ENCODE assay signal across 25 mouse cellular contexts in genomic region chr5:115667894-115668293, GRCm38 (mm10). TPM values are rescaled to one million over a fixed set of nuclear protein-coding genes. Genes with fewer than 3 reads are reported as not detected.
A peak's percentile ranks its signal among the peaks of the same experiment; 100 is the strongest.
DNase-seq lines count a peak whose midpoint lies in the region; ATAC-seq lines count a peak whose summit lies in the region.
"Had no signal": no experiment of that assay in that cellular context is flagged by ENCODE, and none has a peak within 500 bp of the region (broad histone marks: within the 10 kb centered on the region; RNA-seq: fewer than 3 reads in every experiment).

No protein-coding gene starts in this region.

- 0 out of 2 replicates have a peak, but pooled peaks cover 2% of the 10 kb centered on the region for H3K4me1 ChIP-seq in heart, embryonic 11.5 days (ENCODE audit: control insufficient read depth, insufficient read depth, low read length)
- H3K4me1 ChIP-seq in midbrain, embryonic 10.5 days: peaks cover 34% of the 10 kb centered on the region
- no peaks in the 10 kb centered on the region for H3K4me1 ChIP-seq in midbrain, embryonic 14.5 days (ENCODE audit: control insufficient read depth, insufficient read depth, low read length)
- peaks cover 12% of the 10 kb centered on the region; the same call in 1 of the 2 replicates for H3K4me1 ChIP-seq in limb, embryonic 10.5 days
- H3K4me1 ChIP-seq: embryonic facial prominence, embryonic 12.5 days; heart, embryonic 15.5 days; neural tube, embryonic 12.5 days had no signal

- no peaks in the 10 kb centered on the region for H3K9me3 ChIP-seq in heart, embryonic 11.5 days (replicated peaks; ENCODE audit: control insufficient read depth, low read length)
- H3K9me3 ChIP-seq in midbrain, embryonic 10.5 days (replicated peaks): no peaks in the 10 kb centered on the region
- no peaks in the 10 kb centered on the region for H3K9me3 ChIP-seq in midbrain, embryonic 14.5 days (ENCODE audit: control insufficient read depth, low read length)
- no peaks in the 10 kb centered on the region for H3K9me3 ChIP-seq in limb, embryonic 10.5 days (replicated peaks)
- H3K9me3 ChIP-seq: embryonic facial prominence, embryonic 12.5 days; heart, embryonic 15.5 days; hindbrain, embryonic 13.5 days; neural tube, embryonic 12.5 days had no signal

- ATAC-seq in heart, embryonic 11.5 days (replicated peaks; ENCODE audit: insufficient number of reproducible peaks, low FRiP score, low TSS enrichment): no peak
- no peak for ATAC-seq in midbrain, embryonic 14.5 days (ENCODE audit: low FRiP score, low TSS enrichment)
- ATAC-seq: forebrain, embryonic 16.5 days had no signal

- no peak overlapping the region for H3K9ac ChIP-seq in heart, embryonic 11.5 days (ENCODE audit: low read depth, low read length)
- no peak overlapping the region for H3K9ac ChIP-seq in midbrain, embryonic 14.5 days (replicated peaks; ENCODE audit: low read length)
- H3K9ac ChIP-seq: embryonic facial prominence, embryonic 12.5 days; heart, embryonic 15.5 days; hindbrain, embryonic 13.5 days; liver, embryonic 14.5 days; neural tube, embryonic 12.5 days had no signal

- no peak overlapping the region for H3K27ac ChIP-seq in heart, embryonic 11.5 days (ENCODE audit: low read depth, low read length)
- peak overlapping the region; percentile 24; the same call in 1 of the 2 replicates for H3K27ac ChIP-seq in midbrain, embryonic 10.5 days (replicated peaks)
- no peak overlapping the region for H3K27ac ChIP-seq in midbrain, embryonic 14.5 days (replicated peaks; ENCODE audit: low read depth, low read length)
- no peak overlapping the region for H3K27ac ChIP-seq in limb, embryonic 10.5 days
- H3K27ac ChIP-seq: embryonic facial prominence, embryonic 12.5 days; gastrocnemius, adult 2 months; heart, embryonic 15.5 days; hindbrain, embryonic 13.5 days; layer of hippocampus, adult 2 months; liver, embryonic 14.5 days; neural tube, embryonic 12.5 days had no signal

- no peak overlapping the region for H3K4me2 ChIP-seq in heart, embryonic 11.5 days
- H3K4me2 ChIP-seq in midbrain, embryonic 14.5 days (ENCODE audit: low read length): no peak overlapping the region
- H3K4me2 ChIP-seq: embryonic facial prominence, embryonic 12.5 days; heart, embryonic 15.5 days; hindbrain, embryonic 13.5 days; midbrain, embryonic 11.5 days; neural tube, embryonic 12.5 days had no signal

- H3K4me3 ChIP-seq in heart, embryonic 11.5 days (ENCODE audit: low read depth, low read length): no peak overlapping the region
- H3K4me3 ChIP-seq in midbrain, embryonic 10.5 days: no peak overlapping the region
- no peak overlapping the region for H3K4me3 ChIP-seq in midbrain, embryonic 14.5 days (replicated peaks; ENCODE audit: low read depth, low read length)
- no peak overlapping the region for H3K4me3 ChIP-seq in limb, embryonic 10.5 days
- H3K4me3 ChIP-seq: embryonic facial prominence, embryonic 12.5 days; gastrocnemius, adult 2 months; heart, embryonic 15.5 days; hindbrain, embryonic 13.5 days; layer of hippocampus, adult 2 months; myocyte; neural tube, embryonic 12.5 days had no signal

- DNase-seq in heart, adult 11 months: peak; percentile 60
- DNase-seq in midbrain, embryonic 10.5 days (ENCODE audit: low spot score): peak; percentile 38
- DNase-seq in midbrain, embryonic 14.5 days: no peak
- peak; percentile 27 for DNase-seq in embryo, embryonic 10.5 days (ENCODE audit: low spot score)
- peak; percentile 20 for DNase-seq in yolk sac, embryonic 10.5 days (ENCODE audit: low spot score)
- no peak for DNase-seq in limb, embryonic 10.5 days (ENCODE audit: low spot score)
- no peak for DNase-seq in MN1 (ENCODE audit: low spot score)
- DNase-seq: adrenal gland, adult 8-10 months; cerebellum, adult 18-20 months; cerebellum, postnatal 10 days; gastrocnemius, adult 2 months; heart, postnatal 36 days; lung, adult 2 months; lung, postnatal 14 days; thymus, postnatal 14 days had no signal

- H3K36me3 ChIP-seq in heart, embryonic 11.5 days (ENCODE audit: control insufficient read depth, insufficient read depth, low read length): no peaks in the 10 kb centered on the region
- no peaks in the 10 kb centered on the region for H3K36me3 ChIP-seq in midbrain, embryonic 10.5 days
- H3K36me3 ChIP-seq in midbrain, embryonic 14.5 days (ENCODE audit: control insufficient read depth, insufficient read depth, low read length): peaks cover 17% of the 10 kb centered on the region; the same call in 1 of the 2 replicates
- no peaks in the 10 kb centered on the region for H3K36me3 ChIP-seq in limb, embryonic 10.5 days
- H3K36me3 ChIP-seq: embryonic facial prominence, embryonic 12.5 days; heart, embryonic 15.5 days; neural tube, embryonic 12.5 days had no signal

- peaks cover 9% of the 10 kb centered on the region; the same call in 1 of the 2 replicates for H3K27me3 ChIP-seq in heart, embryonic 11.5 days (ENCODE audit: control insufficient read depth, insufficient read depth, low read length)
- H3K27me3 ChIP-seq in midbrain, embryonic 10.5 days (ENCODE audit: low read depth, poor library complexity, severe bottlenecking): no peaks in the 10 kb centered on the region
- H3K27me3 ChIP-seq in midbrain, embryonic 14.5 days (ENCODE audit: control insufficient read depth, insufficient read depth, low read length): no peaks in the 10 kb centered on the region
- 0 out of 2 replicates have a peak, but pooled peaks cover 3% of the 10 kb centered on the region for H3K27me3 ChIP-seq in limb, embryonic 10.5 days (ENCODE audit: low read depth, poor library complexity, severe bottlenecking)
- H3K27me3 ChIP-seq: hindbrain, embryonic 13.5 days; neural tube, embryonic 12.5 days had no signal

- 9% methylated on average over 7 of the region's 7 CpGs for WGBS in heart, embryonic 11.5 days (ENCODE audit: insufficient replicate concordance)
- WGBS in midbrain, embryonic 10.5 days: 4% methylated on average over 5 of the region's 7 CpGs
- 5% methylated on average over 7 of the region's 7 CpGs for WGBS in midbrain, embryonic 14.5 days
- 11% methylated on average over 7 of the region's 7 CpGs for WGBS in limb, embryonic 10.5 days

RNA-seq across cellular contexts. Expression of gene Rab35, which starts 36.2 kb away (rescaled TPM):
- polyA plus RNA-seq in heart, embryonic 11.5 days (2014; fragmentation: Nextera tagmentation; extraction: Ambion mirVana): 19.2 and 20.1 TPM in 2 replicates
- 11.8 and 13.3 TPM in 2 replicates for polyA plus RNA-seq in midbrain, embryonic 10.5 days (2016; fragmentation: Nextera tagmentation; extraction: Ambion mirVana)
- 24.9 and 28.0 TPM in 2 replicates for polyA plus RNA-seq in midbrain, embryonic 14.5 days (2014; fragmentation: Nextera tagmentation; extraction: Ambion mirVana)
- 14.9 and 15.4 TPM in 2 replicates for polyA plus RNA-seq in limb, embryonic 10.5 days (2016; fragmentation: Nextera tagmentation; extraction: Ambion mirVana)

Comparison
In these comparisons a context has a peak if more than half of its experiments do, and no peak if none do; other contexts are left out.
1. DNase-seq: peak in heart, adult 11 months (single experiment), midbrain, embryonic 10.5 days (single experiment), embryo, embryonic 10.5 days (single experiment) and yolk sac, embryonic 10.5 days (single experiment); none in midbrain, embryonic 14.5 days (single experiment), limb, embryonic 10.5 days (single experiment) and MN1 (single experiment).